Mouse (Mus musculus) erythroblast, embryonic 14.5 days (primary cell): Measurements from ENCODE around the gene Olfr1246.

Source experiments
- GATA1 ChIP-seq: IDR thresholded peaks from 2 replicates; pipeline ENCODE4 v1.6.1; 2012; ENCODE audit warnings: low read length, inconsistent platforms, mixed read lengths
- TAL1 ChIP-seq: IDR thresholded peaks from 3 replicates; pipeline ENCODE4 v1.6.1; 2012; ENCODE audit warnings: low read length, inconsistent platforms, mixed read lengths

DNA sequence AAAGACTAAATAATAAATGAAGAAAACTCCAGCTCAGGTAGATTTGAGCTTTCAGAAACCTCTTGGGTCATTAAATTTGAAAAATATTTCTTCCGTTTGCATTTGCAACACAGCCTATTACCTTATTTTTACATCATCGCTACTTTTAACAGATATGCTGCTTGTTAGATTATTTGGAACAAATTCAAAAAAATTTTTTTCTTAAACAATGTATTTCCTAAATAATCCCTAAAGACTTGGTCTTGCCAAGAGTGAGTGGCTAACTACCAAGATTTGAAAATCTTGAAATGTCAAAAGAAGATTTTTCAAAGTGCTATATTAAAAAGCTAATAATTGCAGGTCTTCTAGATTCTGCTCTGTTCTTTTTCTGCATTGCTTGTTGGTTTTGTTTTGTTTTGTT, 21.1 kb upstream of the Olfr1246 start, which contains the start of gene Olfr1247:
- no peak for TF ChIP-seq GATA1
- TF ChIP-seq TAL1, result no peak
